Mouse (Mus musculus) c-Kit-positive CD71-negative TER-119-negative erythroid progenitor cells, embryonic 14.5 days (primary cell): ENCODE measurements around the gene Serinc3.
A peak's percentile ranks its signal among the peaks of the same experiment; 100 is the strongest.
"Not testable (repeated sequence)": the region's sequence is repeated elsewhere in the genome, so short reads cannot be mapped to it uniquely, and the experiment has no call there.

ENCODE experiments used
- DNase-seq: peaks from one replicate; pipeline ENCODE4 v3.0.0-alpha.2; 2013; ENCODE audit warnings: low read depth

Gene Serinc3

GRCm38 (mm10) chr2:163621401-163621800 is 23.5 kb downstream of the Serinc3 start:
- DNase-seq = not testable (repeated sequence)

GRCm38 (mm10) chr2:163620451-163620850 is 24.5 kb downstream of the Serinc3 start:
- no peak for DNase-seq

- no peak for DNase-seq
Observed at GRCm38 (mm10) chr2:163617874-163618273, 27.1 kb downstream of the Serinc3 start.

- DNase-seq = no peak
Observed at GRCm38 (mm10) chr2:163617232-163617863, 27.6 kb downstream of the Serinc3 start.

GRCm38 (mm10) chr2:163616652-163617227 is 28.2 kb downstream of the Serinc3 start:
- no peak for DNase-seq

- no peak for DNase-seq
Observed at GRCm38 (mm10) chr2:163615906-163616651, 28.9 kb downstream of the Serinc3 start.

- no peak for DNase-seq
Observed at GRCm38 (mm10) chr2:163615401-163615800, 29.5 kb downstream of the Serinc3 start.

- DNase-seq = no peak
Observed at GRCm38 (mm10) chr2:163613990-163614389, 30.9 kb downstream of the Serinc3 start.

- DNase-seq = no peak
Observed at GRCm38 (mm10) chr2:163613206-163613605, 31.7 kb downstream of the Serinc3 start.

GRCm38 (mm10) chr2:163611176-163611575 is 33.8 kb downstream of the Serinc3 start:
- no peak for DNase-seq

- no peak for DNase-seq
Observed at GRCm38 (mm10) chr2:163609281-163609975, 35.5 kb downstream of the Serinc3 start.

GRCm38 (mm10) chr2:163608008-163608407 is 36.9 kb downstream of the Serinc3 start:
- DNase-seq = no peak

- no peak for DNase-seq
Observed at GRCm38 (mm10) chr2:163606161-163606560, 38.8 kb downstream of the Serinc3 start.

- DNase-seq = peak; percentile 80
Observed at GRCm38 (mm10) chr2:163602101-163602971, 42.6 kb downstream of the Serinc3 start, which contains the start of gene Ttpal. Ttpal (plus strand) TSS chr2:163602314.

GRCm38 (mm10) chr2:163601712-163602100 is 43.2 kb downstream of the Serinc3 start:
- no peak for DNase-seq

- DNase-seq = no peak
Observed at GRCm38 (mm10) chr2:163601066-163601465, 43.9 kb downstream of the Serinc3 start.

GRCm38 (mm10) chr2:163599226-163599625 is 45.7 kb downstream of the Serinc3 start:
- no peak for DNase-seq

- DNase-seq = no peak
Observed at GRCm38 (mm10) chr2:163597661-163598060, 47.3 kb downstream of the Serinc3 start.

- no peak for DNase-seq
Observed at GRCm38 (mm10) chr2:163596873-163597155, 48.1 kb downstream of the Serinc3 start.

GRCm38 (mm10) chr2:163596057-163596872 is 48.7 kb downstream of the Serinc3 start:
- no peak for DNase-seq

- no peak for DNase-seq
Observed at GRCm38 (mm10) chr2:163595119-163595518, 49.8 kb downstream of the Serinc3 start.
